Mouse (Mus musculus) bone marrow macrophage, adult 2 months (primary cell): Measurements from ENCODE around the gene Muc2.

Source experiments
- CTCF ChIP-seq: IDR thresholded peaks from 2 replicates; pipeline ENCODE4 v1.5.1; 2012; ENCODE audit warnings: low read depth, mild to moderate bottlenecking, low read length, moderate library complexity
- POLR2A ChIP-seq: IDR thresholded peaks from 2 replicates; pipeline ENCODE4 v1.6.1; 2012; ENCODE audit warnings: mild to moderate bottlenecking, low read depth, low read length, borderline replicate concordance

DNA sequence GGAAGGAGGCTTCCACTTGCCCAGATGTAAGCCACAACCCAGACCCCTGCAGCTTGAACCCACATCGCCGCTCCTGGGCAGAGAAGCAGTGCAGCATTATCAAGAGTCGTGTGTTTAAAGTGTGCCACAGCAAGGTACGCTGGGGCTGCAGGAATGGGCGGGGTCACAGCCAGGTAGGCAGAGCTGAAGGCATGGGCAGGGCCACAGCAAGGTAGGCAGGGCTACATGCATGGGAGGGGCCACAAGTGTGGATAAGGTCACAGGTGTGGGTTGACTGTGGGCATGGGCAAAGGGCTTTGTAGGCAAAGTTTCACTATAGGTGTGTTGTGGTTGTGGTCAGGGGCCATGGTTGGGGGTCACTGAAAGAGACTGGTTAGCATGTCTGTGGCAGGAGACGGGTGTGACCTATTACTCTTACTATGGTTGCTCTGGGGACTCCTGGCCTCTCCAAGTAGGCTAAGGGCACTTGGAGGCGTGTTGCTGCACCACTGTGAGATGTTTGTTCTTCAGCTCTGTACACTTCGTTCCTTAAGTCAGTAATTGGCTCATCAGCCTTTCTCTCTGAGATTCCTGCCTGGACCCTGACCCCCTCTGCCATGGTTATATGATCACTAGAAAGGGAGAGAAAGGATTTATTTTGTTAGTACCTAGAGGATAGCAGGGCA lies 9.5 kb downstream of the Muc2 start:
- TF ChIP-seq POLR2A: no peak
- TF ChIP-seq CTCF: no peak
